Mouse (Mus musculus) limb, embryonic 13.5 days (tissue): Measurements from ENCODE around the gene C2cd5. TPM values are rescaled to one million over a fixed set of nuclear protein-coding genes. Genes with fewer than 3 reads are reported as not detected.

Source experiments
- ATAC-seq: fragments of 200-750 bp; cut with Nextera tagmentation; 2 replicates; pipeline ENCODE4 v1.8.0; 2017; ENCODE audit warnings: low read depth, moderate number of reproducible peaks, moderate TSS enrichment; ENCODE audit not compliant: low FRiP score
- H3K27ac ChIP-seq: fragments of 300-500 bp; sonication (generic); 2 replicates; pipeline ENCODE4 v1.5.1; 2015; ENCODE audit warnings: inconsistent platforms, mild to moderate bottlenecking, moderate library complexity
- H3K27me3 ChIP-seq: fragments of 300-500 bp; sonication (generic); 2 replicates; pipeline ENCODE4 v1.6.1; 2015; ENCODE audit warnings: mild to moderate bottlenecking, inconsistent platforms
- H3K36me3 ChIP-seq: fragments of 300-500 bp; sonication (generic); 2 replicates; pipeline ENCODE4 v1.6.1; 2015; ENCODE audit warnings: inconsistent platforms, mild to moderate bottlenecking, moderate library complexity
- H3K4me1 ChIP-seq: fragments of 300-500 bp; sonication (generic); 2 replicates; pipeline ENCODE4 v1.6.1; 2015; ENCODE audit warnings: inconsistent platforms
- H3K4me2 ChIP-seq: fragments of 300-500 bp; sonication (generic); replicated peaks from 2 replicates; pipeline ENCODE4 v1.6.1; 2015; ENCODE audit warnings: inconsistent platforms, mild to moderate bottlenecking, moderate library complexity
- H3K4me3 ChIP-seq: fragments of 300-500 bp; sonication (generic); 2 replicates; pipeline ENCODE4 v1.5.1; 2015; ENCODE audit warnings: moderate library complexity, mild to moderate bottlenecking, inconsistent platforms
- H3K9ac ChIP-seq: fragments of 300-500 bp; sonication (generic); 2 replicates; pipeline ENCODE4 v1.6.1; 2015; ENCODE audit warnings: mild to moderate bottlenecking, inconsistent platforms
- H3K9me3 ChIP-seq: fragments of 300-500 bp; sonication (generic); 2 replicates; pipeline ENCODE4 v1.6.1; 2016; ENCODE audit warnings: inconsistent platforms
- WGBS: fragments of 180-500 bp; shearing (Covaris S2); methylation state at CpG from one replicate; pipeline ENCODE4 v1.1.7; 2015; 5-methylcytosine and 5-hydroxymethylcytosine counted together
- polyA plus RNA-seq: library from polyadenylated mRNA; unstranded; fragments of >200 nt; fragmentation: Nextera tagmentation; extraction: Ambion mirVana; gene quantifications from 2 replicates; pipeline ENCODE4 v1.2.1, GENCODE M21; 2015

C2cd5 gene
- polyA plus RNA-seq, 1 experiment from 2014 or later, result 30.0 TPM

- Histone ChIP-seq H3K4me2 (no peak overlapping the region), H3K9me3 (no peaks in the 10 kb centered on the region), H3K4me1 (no peaks in the 10 kb centered on the region; the same call in 1 of the 2 replicates), H3K36me3 (no peaks in the 10 kb centered on the region), H3K4me3 (no peak overlapping the region), H3K9ac (no peak overlapping the region), H3K27ac (no peak overlapping the region), H3K27me3 (no peaks in the 10 kb centered on the region)
- no peak for ATAC-seq
- 71% methylated on average over 7 of the region's 7 CpGs for WGBS
Measured at GRCm38 (mm10) chr6:143110371-143110770, 10.4 kb upstream of the C2cd5 start.

GRCm38 (mm10) chr6:143109622-143110218 is 9.8 kb upstream of the C2cd5 start:
- Histone ChIP-seq H3K27ac (no peak overlapping the region), H3K27me3 (no peaks in the 10 kb centered on the region), H3K4me1 (no peaks in the 10 kb centered on the region; the same call in 1 of the 2 replicates), H3K4me2 (no peak overlapping the region), H3K4me3 (no peak overlapping the region), H3K9me3 (no peaks in the 10 kb centered on the region), H3K9ac (no peak overlapping the region), H3K36me3 (no peaks in the 10 kb centered on the region)
- 77% methylated on average over 16 of the region's 16 CpGs for WGBS
- no peak for ATAC-seq

- WGBS, result 67% methylated on average over 13 of the region's 13 CpGs
- no peak overlapping the region for H3K27ac ChIP-seq
- no peaks in the 10 kb centered on the region for H3K27me3 ChIP-seq
- H3K9me3 ChIP-seq, result no peaks in the 10 kb centered on the region
- no peak overlapping the region for H3K4me2 ChIP-seq
- ATAC-seq, result no peak
- H3K36me3 ChIP-seq, result no peaks in the 10 kb centered on the region
- no peak overlapping the region for H3K4me3 ChIP-seq
- no peak overlapping the region for H3K9ac ChIP-seq
- no peaks in the 10 kb centered on the region; the same call in 1 of the 2 replicates for H3K4me1 ChIP-seq
Measured at GRCm38 (mm10) chr6:143108031-143108430, 8.1 kb upstream of the C2cd5 start.

- Histone ChIP-seq H3K4me2 (no peak overlapping the region), H3K27me3 (no peaks in the 10 kb centered on the region), H3K4me3 (no peak overlapping the region), H3K27ac (no peak overlapping the region), H3K36me3 (no peaks in the 10 kb centered on the region), H3K9ac (no peak overlapping the region), H3K9me3 (no peaks in the 10 kb centered on the region), H3K4me1 (no peaks in the 10 kb centered on the region; the same call in 1 of the 2 replicates)
- no peak for ATAC-seq
- WGBS, result 96% methylated on average over 4 of the region's 4 CpGs
Measured at GRCm38 (mm10) chr6:143107611-143108010, 7.7 kb upstream of the C2cd5 start.

GRCm38 (mm10) chr6:143105766-143106165 is 5.8 kb upstream of the C2cd5 start:
- Histone ChIP-seq H3K9me3 (no peaks in the 10 kb centered on the region), H3K27ac (no peak overlapping the region), H3K27me3 (0 out of 2 replicates have a peak, but pooled peaks cover 2% of the 10 kb centered on the region), H3K4me1 (no peaks in the 10 kb centered on the region), H3K9ac (no peak overlapping the region), H3K4me3 (no peak overlapping the region), H3K4me2 (no peak overlapping the region), H3K36me3 (no peaks in the 10 kb centered on the region)
- ATAC-seq, result no peak
- WGBS, result 80% methylated on average over 3 of the region's 3 CpGs

GRCm38 (mm10) chr6:143103981-143104680 is 4.2 kb upstream of the C2cd5 start:
- no peak overlapping the region for H3K4me2 ChIP-seq
- H3K4me3 ChIP-seq, result no peak overlapping the region
- no peaks in the 10 kb centered on the region for H3K9me3 ChIP-seq
- 0 out of 2 replicates have a peak, but pooled peaks cover 2% of the 10 kb centered on the region for H3K27me3 ChIP-seq
- no peak overlapping the region for H3K27ac ChIP-seq
- 65% methylated on average over 7 of the region's 7 CpGs for WGBS
- no peaks in the 10 kb centered on the region for H3K4me1 ChIP-seq
- no peak overlapping the region for H3K9ac ChIP-seq
- no peaks in the 10 kb centered on the region for H3K36me3 ChIP-seq
- ATAC-seq, result no peak

GRCm38 (mm10) chr6:143100478-143101115 is 656 bp upstream of the C2cd5 start:
- Histone ChIP-seq H3K4me2 (peak overlapping the region; percentile 81), H3K27me3 (0 out of 2 replicates have a peak, but pooled peaks cover 2% of the 10 kb centered on the region), H3K4me1 (peaks cover 7% of the 10 kb centered on the region), H3K4me3 (peak overlapping the region; percentile 78), H3K27ac (no peak overlapping the region), H3K9me3 (no peaks in the 10 kb centered on the region), H3K36me3 (peaks cover 8% of the 10 kb centered on the region; the same call in 1 of the 2 replicates), H3K9ac (peak overlapping the region; percentile 86)
- 45% methylated on average over 8 of the region's 8 CpGs for WGBS
- no peak for ATAC-seq

- Histone ChIP-seq H3K4me1 (peaks cover 7% of the 10 kb centered on the region), H3K36me3 (peaks cover 8% of the 10 kb centered on the region; the same call in 1 of the 2 replicates), H3K27me3 (0 out of 2 replicates have a peak, but pooled peaks cover 2% of the 10 kb centered on the region), H3K9me3 (no peaks in the 10 kb centered on the region), H3K9ac (peak overlapping the region; percentile 86), H3K4me2 (peak overlapping the region; percentile 81), H3K27ac (peak overlapping the region; percentile 87), H3K4me3 (peak overlapping the region; percentile 78)
- ATAC-seq, result peak; percentile 60
- under 1% methylated on average over 32 of the region's 32 CpGs for WGBS
Measured at GRCm38 (mm10) chr6:143099281-143099680, 660 bp downstream of the C2cd5 start.

GRCm38 (mm10) chr6:143095126-143095525 is 4.8 kb downstream of the C2cd5 start:
- no peak overlapping the region for H3K4me3 ChIP-seq
- H3K4me2 ChIP-seq, result no peak overlapping the region
- peaks cover 21% of the 10 kb centered on the region for H3K36me3 ChIP-seq
- peaks cover 7% of the 10 kb centered on the region for H3K4me1 ChIP-seq
- 55% methylated on average over 11 of the region's 11 CpGs for WGBS
- H3K27me3 ChIP-seq, result no peaks in the 10 kb centered on the region
- peaks cover 4% of the 10 kb centered on the region; the same call in 1 of the 2 replicates for H3K9me3 ChIP-seq
- H3K9ac ChIP-seq, result no peak overlapping the region
- no peak for ATAC-seq
- no peak overlapping the region for H3K27ac ChIP-seq

- 52% methylated on average over 4 of the region's 4 CpGs for WGBS
Measured at GRCm38 (mm10) chr6:143092856-143093255, 7.1 kb downstream of the C2cd5 start.

GRCm38 (mm10) chr6:143091076-143091475 is 8.9 kb downstream of the C2cd5 start:
- H3K36me3 ChIP-seq, result peaks cover 50% of the 10 kb centered on the region
- no peak overlapping the region for H3K27ac ChIP-seq
- no peak overlapping the region for H3K9ac ChIP-seq
- H3K4me2 ChIP-seq, result no peak overlapping the region
- no peaks in the 10 kb centered on the region for H3K27me3 ChIP-seq
- H3K4me3 ChIP-seq, result no peak overlapping the region
- H3K4me1 ChIP-seq, result no peaks in the 10 kb centered on the region
- H3K9me3 ChIP-seq, result peaks cover 4% of the 10 kb centered on the region; the same call in 1 of the 2 replicates
- 94% methylated on average over 6 of the region's 6 CpGs for WGBS
- no peak for ATAC-seq

More at GRCm38 (mm10) chr6:143092856-143093255, 7.1 kb downstream of the C2cd5 start:
- no peak overlapping the region for H3K4me3 ChIP-seq
- H3K27ac ChIP-seq, result no peak overlapping the region
- no peaks in the 10 kb centered on the region for H3K27me3 ChIP-seq
- H3K9ac ChIP-seq, result no peak overlapping the region
- peaks cover 40% of the 10 kb centered on the region for H3K36me3 ChIP-seq
- no peak for ATAC-seq
- no peak overlapping the region for H3K4me2 ChIP-seq
- H3K4me1 ChIP-seq, result 0 out of 2 replicates have a peak, but pooled peaks cover under 1% of the 10 kb centered on the region
- peaks cover 4% of the 10 kb centered on the region; the same call in 1 of the 2 replicates for H3K9me3 ChIP-seq

- H3K4me1 ChIP-seq, result no peaks in the 10 kb centered on the region
- H3K9ac ChIP-seq, result no peak overlapping the region
- H3K9me3 ChIP-seq, result peaks cover 4% of the 10 kb centered on the region; the same call in 1 of the 2 replicates
- WGBS, result 95% methylated on average over 4 of the region's 4 CpGs
- ATAC-seq, result no peak
- no peak overlapping the region for H3K27ac ChIP-seq
- no peak overlapping the region for H3K4me2 ChIP-seq
- no peak overlapping the region for H3K4me3 ChIP-seq
- H3K27me3 ChIP-seq, result no peaks in the 10 kb centered on the region
- peaks cover 87% of the 10 kb centered on the region for H3K36me3 ChIP-seq
Measured at GRCm38 (mm10) chr6:143087332-143087731, 12.6 kb downstream of the C2cd5 start.
